Mouse (Mus musculus) myocyte (in vitro differentiated cells): ENCODE data around the gene Enho. TPM values are rescaled to one million over a fixed set of nuclear protein-coding genes. Genes with fewer than 3 reads are reported as not detected.
A peak's percentile ranks its signal among the peaks of the same experiment; 100 is the strongest.
"Not testable (repeated sequence)": the region's sequence is repeated elsewhere in the genome, so short reads cannot be mapped to it uniquely, and the experiment has no call there.

Source experiments
- H3K27me3 ChIP-seq: one replicate; pipeline ENCODE4 v1.6.1; 2011; ENCODE audit not compliant: control insufficient read depth, insufficient read depth, insufficient read length
- H3K36me3 ChIP-seq: one replicate; pipeline ENCODE4 v1.6.1; 2011; ENCODE audit not compliant: control insufficient read depth, insufficient read depth
- H3K4me2 ChIP-seq: one replicate; pipeline ENCODE4 v1.6.1; 2011; ENCODE audit warnings: low read depth, control low read depth
- H3K4me3 ChIP-seq: one replicate; pipeline ENCODE4 v1.5.1; 2011; ENCODE audit warnings: mild to moderate bottlenecking, control low read depth, moderate library complexity
- H3K79me2 ChIP-seq: one replicate; pipeline ENCODE4 v1.6.1; 2011; ENCODE audit not compliant: control insufficient read depth, insufficient read depth
- H3ac ChIP-seq: one replicate; pipeline ENCODE4 v1.6.1; 2011; ENCODE audit not compliant: control insufficient read depth, insufficient read length
- CEBPB ChIP-seq: IDR thresholded peaks from 2 replicates; pipeline ENCODE4 v1.6.1; 2011; ENCODE audit warnings: mild to moderate bottlenecking, moderate library complexity; ENCODE audit not compliant: poor library complexity, insufficient read depth, severe bottlenecking
- E2F4 ChIP-seq: IDR thresholded peaks from one replicate; pipeline ENCODE4 v1.6.1; 2011; ENCODE audit warnings: mild to moderate bottlenecking, control low read depth, moderate library complexity; ENCODE audit not compliant: insufficient read depth
- MAX ChIP-seq: IDR thresholded peaks from one replicate; pipeline ENCODE4 v1.6.1; 2011; ENCODE audit warnings: low read depth, mild to moderate bottlenecking, control low read depth
- MYOD1 ChIP-seq, 3 experiments: IDR thresholded peaks; one replicate each; pipeline ENCODE4 v1.6.1; 2011; ENCODE audit warnings: control low read depth in 2 of 3, low read depth in 2 of 3, mild to moderate bottlenecking in 2 of 3, moderate library complexity in 1 of 3; ENCODE audit not compliant: insufficient read length in 2 of 3, control insufficient read depth in 1 of 3
- MYOG ChIP-seq, 3 experiments: IDR thresholded peaks; one replicate each; pipeline ENCODE4 v1.6.1; 2011; ENCODE audit warnings: control low read depth in 2 of 3, low read depth in 2 of 3, mild to moderate bottlenecking in 2 of 3; ENCODE audit not compliant: insufficient read length in 2 of 3, control insufficient read depth in 1 of 3, insufficient read depth in 1 of 3
- POLR2A ChIP-seq: IDR thresholded peaks from one replicate; pipeline ENCODE4 v1.6.1; 2011; ENCODE audit warnings: low read depth, mild to moderate bottlenecking, control low read depth, moderate library complexity; ENCODE audit not compliant: insufficient read length
- POLR2AphosphoS2 ChIP-seq: IDR thresholded peaks from one replicate; pipeline ENCODE4 v1.6.1; 2011; ENCODE audit warnings: low read depth, control low read depth; ENCODE audit not compliant: insufficient read length
- REST ChIP-seq: IDR thresholded peaks from one replicate; pipeline ENCODE4 v1.6.1; 2011; ENCODE audit warnings: mild to moderate bottlenecking, control low read depth, moderate library complexity; ENCODE audit not compliant: insufficient read depth, insufficient read length
- SRF ChIP-seq: IDR thresholded peaks from one replicate; pipeline ENCODE4 v1.6.1; 2011; ENCODE audit warnings: low read depth; ENCODE audit not compliant: control insufficient read depth, insufficient read length
- TCF12 ChIP-seq: IDR thresholded peaks from one replicate; pipeline ENCODE4 v1.6.1; 2011; ENCODE audit warnings: mild to moderate bottlenecking, control low read depth; ENCODE audit not compliant: poor library complexity, insufficient read depth, severe bottlenecking
- TCF3 ChIP-seq: IDR thresholded peaks from one replicate; pipeline ENCODE4 v1.6.1; 2011; ENCODE audit warnings: low read depth, control low read depth; ENCODE audit not compliant: insufficient read length
- USF1 ChIP-seq: IDR thresholded peaks from one replicate; pipeline ENCODE4 v1.6.1; 2011; ENCODE audit warnings: low read depth, mild to moderate bottlenecking, control low read depth, moderate library complexity
- polyA plus RNA-seq: library from polyadenylated mRNA; unstranded; fragments of >200 nt; fragmentation: generic; extraction: Trizol; gene quantifications from one replicate; pipeline ENCODE4 v1.2.1, GENCODE M21; 2012; ENCODE audit warnings: missing spikeins

Enho gene
- polyA plus RNA-seq = 8.2 TPM

GRCm38 (mm10) chr4:41639913-41640507 is at the start of gene Enho:
Enho (minus strand) TSS chr4:41640324.
- Histone ChIP-seq H3ac (no peak within 1 kb of the TSS), H3K36me3 (no peaks in the 10 kb centered on the region), H3K4me2 (peak within 1 kb of the TSS; percentile 67), H3K4me3 (no peak within 1 kb of the TSS), H3K27me3 (peaks cover 8% of the 10 kb centered on the region), H3K79me2 (no peaks in the 10 kb centered on the region)
- TF ChIP-seq MYOG (IDR thresholded peaks at IDR 0.05; ENCODE audit: control insufficient read depth in 1 of 3, insufficient read depth in 1 of 3, insufficient read length in 2 of 3, low read depth in 2 of 3) = peak in 1 of 3 experiments; percentile 38
- TF ChIP-seq POLR2AphosphoS2 = no peak
- no peak for TF ChIP-seq REST

GRCm38 (mm10) chr4:41688562-41688961 is 48.4 kb upstream of the Enho start:
- not testable (repeated sequence) for H3K4me2 ChIP-seq, H3ac ChIP-seq, H3K36me3 ChIP-seq, H3K27me3 ChIP-seq, H3K79me2 ChIP-seq, H3K4me3 ChIP-seq

- H3K4me2 ChIP-seq, H3ac ChIP-seq, H3K36me3 ChIP-seq, H3K79me2 ChIP-seq, H3K4me3 ChIP-seq: not testable (repeated sequence)
- H3K27me3 ChIP-seq = peaks cover 12% of the 10 kb centered on the region
Observed at GRCm38 (mm10) chr4:41685882-41686492, 45.9 kb upstream of the Enho start.

GRCm38 (mm10) chr4:41684931-41685453 is 44.9 kb upstream of the Enho start:
- H3K4me2 ChIP-seq, H3ac ChIP-seq, H3K36me3 ChIP-seq, H3K79me2 ChIP-seq, H3K4me3 ChIP-seq: not testable (repeated sequence)
- peaks cover 20% of the 10 kb centered on the region for H3K27me3 ChIP-seq

GRCm38 (mm10) chr4:41684131-41684930 is 44.2 kb upstream of the Enho start:
- H3K27me3 ChIP-seq = peaks cover 27% of the 10 kb centered on the region
- not testable (repeated sequence) for H3K4me2 ChIP-seq, H3K36me3 ChIP-seq, H3ac ChIP-seq, H3K4me3 ChIP-seq, H3K79me2 ChIP-seq

GRCm38 (mm10) chr4:41683303-41683702 is 43.2 kb upstream of the Enho start:
- H3K4me3 ChIP-seq, H3K4me2 ChIP-seq, H3ac ChIP-seq, H3K36me3 ChIP-seq, H3K79me2 ChIP-seq: not testable (repeated sequence)
- H3K27me3 ChIP-seq = peaks cover 37% of the 10 kb centered on the region

GRCm38 (mm10) chr4:41682789-41683188 is 42.7 kb upstream of the Enho start:
- Histone ChIP-seq H3K36me3 (no peaks in the 10 kb centered on the region), H3K27me3 (peaks cover 40% of the 10 kb centered on the region), H3K79me2 (no peaks in the 10 kb centered on the region), H3ac (no peak overlapping the region), H3K4me3 (no peak overlapping the region), H3K4me2 (no peak overlapping the region)
- no peak for TF ChIP-seq SRF
- no peak for TF ChIP-seq USF1
- TF ChIP-seq MYOG (IDR thresholded peaks at IDR 0.05; ENCODE audit: control insufficient read depth in 1 of 3, insufficient read depth in 1 of 3, insufficient read length in 2 of 3, low read depth in 2 of 3) = no peak
- no peak for TF ChIP-seq CEBPB
- no peak for TF ChIP-seq MAX
- TF ChIP-seq POLR2AphosphoS2 = no peak
- no peak for TF ChIP-seq E2F4
- TF ChIP-seq TCF3 = no peak
- no peak for TF ChIP-seq TCF12
- TF ChIP-seq POLR2A = no peak
- TF ChIP-seq MYOD1 (IDR thresholded peaks at IDR 0.05; ENCODE audit: control insufficient read depth in 1 of 3, insufficient read length in 2 of 3, low read depth in 2 of 3) = no peak
- TF ChIP-seq REST = no peak
